Mouse (Mus musculus) neural tube, embryonic 10.5 days (tissue): ENCODE results near the gene Slc25a54.
A peak's percentile ranks its signal among the peaks of the same experiment; 100 is the strongest.

ENCODE experiments used
- DNase-seq: peaks from one replicate; pipeline ENCODE4 v3.0.0-alpha.2; 2017; ENCODE audit warnings: low spot score; ENCODE audit errors: extremely low spot score

Gene Slc25a54

GRCm38 (mm10) chr3:109080169-109080568, at the start of gene Slc25a54:
Gene Slc25a54, plus strand, starts transcription at chr3:109080469.
- no peak for DNase-seq

- DNase-seq: no peak
These were observed 49.5 kb upstream of the Slc25a54 start for GRCm38 (mm10) chr3:109030817-109031216.

GRCm38 (mm10) chr3:109031626-109032025, 48.6 kb upstream of the Slc25a54 start:
- no peak for DNase-seq

GRCm38 (mm10) chr3:109032306-109032705, 48.0 kb upstream of the Slc25a54 start:
- DNase-seq: no peak

- no peak for DNase-seq
These were observed 45.9 kb upstream of the Slc25a54 start for GRCm38 (mm10) chr3:109034411-109034810.

GRCm38 (mm10) chr3:109040908-109041307, 39.4 kb upstream of the Slc25a54 start:
- no peak for DNase-seq

- DNase-seq: no peak
These were observed 36.9 kb upstream of the Slc25a54 start for GRCm38 (mm10) chr3:109043395-109043794.

GRCm38 (mm10) chr3:109046428-109046827, 33.8 kb upstream of the Slc25a54 start:
- no peak for DNase-seq

GRCm38 (mm10) chr3:109047707-109048283, 32.5 kb upstream of the Slc25a54 start:
- no peak for DNase-seq

GRCm38 (mm10) chr3:109051056-109051945, 29.0 kb upstream of the Slc25a54 start:
- DNase-seq: no peak

- no peak for DNase-seq
These were observed 28.3 kb upstream of the Slc25a54 start for GRCm38 (mm10) chr3:109051946-109052331.

- no peak for DNase-seq
These were observed 20.4 kb upstream of the Slc25a54 start for GRCm38 (mm10) chr3:109059903-109060302.

GRCm38 (mm10) chr3:109062391-109062790, 17.9 kb upstream of the Slc25a54 start:
- DNase-seq: no peak

- no peak for DNase-seq
These were observed 17.3 kb upstream of the Slc25a54 start for GRCm38 (mm10) chr3:109062989-109063388.

GRCm38 (mm10) chr3:109084418-109084817, 4.1 kb downstream of the Slc25a54 start:
- no peak for DNase-seq

GRCm38 (mm10) chr3:109088460-109088859, 8.2 kb downstream of the Slc25a54 start:
- DNase-seq: no peak

- DNase-seq: no peak
These were observed 24.4 kb downstream of the Slc25a54 start for GRCm38 (mm10) chr3:109104702-109105101.

GRCm38 (mm10) chr3:109117136-109117535, 36.9 kb downstream of the Slc25a54 start:
- no peak for DNase-seq

GRCm38 (mm10) chr3:109119562-109119961, 39.3 kb downstream of the Slc25a54 start:
- DNase-seq: no peak

- no peak for DNase-seq
These were observed 39.7 kb downstream of the Slc25a54 start for GRCm38 (mm10) chr3:109119973-109120372.

GRCm38 (mm10) chr3:109122641-109123530, 42.6 kb downstream of the Slc25a54 start, which contains the start of gene Slc25a24:
Gene Slc25a24, plus strand, starts transcription at chr3:109123149.
- DNase-seq: peak; percentile 79
